Mouse (Mus musculus): ENCODE data around the gene Fbxw19. TPM values are rescaled to one million over a fixed set of nuclear protein-coding genes. Genes with fewer than 3 reads are reported as not detected.

Gene Fbxw19
- polyA plus RNA-seq (2015; fragmentation: Nextera tagmentation; extraction: Ambion mirVana): not detected in 2 replicates

GRCm38 (mm10) chr9:109495775-109496174 is at the start of gene Fbxw19:
Fbxw19 (minus strand) TSS chr9:109495875.

GRCm38 (mm10) chr9:109449040-109449439 is 46.6 kb downstream of the Fbxw19 start, which contains the start of gene Fbxw16:
Fbxw16 (minus strand) TSS chr9:109449140.

Other genes with a start within 250 kb of the Fbxw19 start
- not detected in 2 replicates for gene Fbxw14, start 208.2 kb downstream of the Fbxw19 start, polyA plus RNA-seq (2015; fragmentation: Nextera tagmentation; extraction: Ambion mirVana)
- gene Fbxw28, start 156.2 kb downstream of the Fbxw19 start, polyA plus RNA-seq (2015; fragmentation: Nextera tagmentation; extraction: Ambion mirVana): not detected in 2 replicates
- gene Fbxw22, start 91.6 kb downstream of the Fbxw19 start, polyA plus RNA-seq (2015; fragmentation: Nextera tagmentation; extraction: Ambion mirVana): not detected in 2 replicates
- not detected in 2 replicates for gene Fbxw16, start 46.7 kb downstream of the Fbxw19 start, polyA plus RNA-seq (2015; fragmentation: Nextera tagmentation; extraction: Ambion mirVana)
- not detected in 2 replicates for gene Fbxw15, start 72.4 kb upstream of the Fbxw19 start, polyA plus RNA-seq (2015; fragmentation: Nextera tagmentation; extraction: Ambion mirVana)
- gene Fbxw24, start 130.2 kb upstream of the Fbxw19 start, polyA plus RNA-seq (2015; fragmentation: Nextera tagmentation; extraction: Ambion mirVana): not detected in 2 replicates
- gene Fbxw25, start 168.8 kb upstream of the Fbxw19 start, polyA plus RNA-seq (2015; fragmentation: Nextera tagmentation; extraction: Ambion mirVana): not detected in 2 replicates
- 0.10 TPM in 1 of 2 replicates, not detected in the other for gene Fbxw18, start 206.8 kb upstream of the Fbxw19 start, polyA plus RNA-seq (2015; fragmentation: Nextera tagmentation; extraction: Ambion mirVana)

Data from neural tube, postnatal 0 days (tissue).